Comparison of ENCODE assay signal across 7 mouse cellular contexts in genomic region chr7:126704121-126704980, GRCm38 (mm10). TPM values are rescaled to one million over a fixed set of nuclear protein-coding genes. Genes with fewer than 3 reads are reported as not detected.
DNase-seq lines count a peak whose midpoint lies in the region; ATAC-seq lines count a peak whose summit lies in the region.

No protein-coding gene starts in this region.

- H3K4me3 ChIP-seq in intestine, embryonic 16.5 days (ENCODE audit: low read length), result peak overlapping the region; percentile 41
- peak overlapping the region; percentile 60 for H3K4me3 ChIP-seq in limb, embryonic 12.5 days (replicated peaks)
- peak overlapping the region; percentile 77 for H3K4me3 ChIP-seq in midbrain, embryonic 13.5 days (replicated peaks)

- no peaks in the 10 kb centered on the region for H3K9me3 ChIP-seq in intestine, embryonic 16.5 days (ENCODE audit: control insufficient read depth, low read length)
- H3K9me3 ChIP-seq in limb, embryonic 12.5 days, result 0 out of 2 replicates have a peak, but pooled peaks cover 4% of the 10 kb centered on the region
- H3K9me3 ChIP-seq in midbrain, embryonic 13.5 days, result no peaks in the 10 kb centered on the region

- WGBS in intestine, embryonic 16.5 days, result 3% methylated on average over 39 of the region's 39 CpGs
- 1% methylated on average over 39 of the region's 39 CpGs for WGBS in limb, embryonic 12.5 days
- 2% methylated on average over 39 of the region's 39 CpGs for WGBS in midbrain, embryonic 13.5 days

- peak; percentile 57 for ATAC-seq in common myeloid progenitor, adult 5-6 weeks (replicated peaks; ENCODE audit: low read depth, poor library complexity, severe bottlenecking)
- ATAC-seq in intestine, embryonic 16.5 days, result peak; percentile 72
- ATAC-seq in limb, embryonic 12.5 days (ENCODE audit: insufficient number of reproducible peaks, insufficient read depth, low FRiP score, low TSS enrichment, low read depth), result 0 out of 2 replicates have a peak, but pooled peaks have one; percentile 56
- peak; percentile 87 for ATAC-seq in midbrain, embryonic 13.5 days

- H3K9ac ChIP-seq in intestine, embryonic 16.5 days (ENCODE audit: low read depth, low read length), result peak overlapping the region; percentile 56
- H3K9ac ChIP-seq in limb, embryonic 12.5 days (replicated peaks), result peak overlapping the region; percentile 65
- H3K9ac ChIP-seq in midbrain, embryonic 13.5 days (replicated peaks), result peak overlapping the region; percentile 93

- H3K27ac ChIP-seq in intestine, embryonic 16.5 days (ENCODE audit: low read length), result no peak overlapping the region
- H3K27ac ChIP-seq in limb, embryonic 12.5 days, result no peak overlapping the region
- peak overlapping the region; percentile 88 for H3K27ac ChIP-seq in midbrain, embryonic 13.5 days

- peak overlapping the region; percentile 61 for H3K4me2 ChIP-seq in intestine, embryonic 16.5 days (ENCODE audit: low read depth, low read length)
- H3K4me2 ChIP-seq in limb, embryonic 12.5 days, result peak overlapping the region; percentile 99
- peak overlapping the region; percentile 77 for H3K4me2 ChIP-seq in midbrain, embryonic 13.5 days (replicated peaks)

- DNase-seq in adrenal gland, adult 2 months, result peak; percentile 78
- peak; percentile 77 for DNase-seq in gastrocnemius, postnatal 25 days
- DNase-seq in spleen, adult 12 weeks (ENCODE audit: low spot score), result peak; percentile 71

- H3K4me1 ChIP-seq in intestine, embryonic 16.5 days (ENCODE audit: control insufficient read depth, insufficient read depth, low read length), result peaks cover 17% of the 10 kb centered on the region
- peaks cover 25% of the 10 kb centered on the region for H3K4me1 ChIP-seq in limb, embryonic 12.5 days (replicated peaks)
- peaks cover 49% of the 10 kb centered on the region for H3K4me1 ChIP-seq in midbrain, embryonic 13.5 days (replicated peaks)

- H3K27me3 ChIP-seq in intestine, embryonic 16.5 days (replicated peaks; ENCODE audit: control insufficient read depth, insufficient read depth, low read length), result peaks cover 11% of the 10 kb centered on the region; the same call in 1 of the 2 replicates
- peaks cover 37% of the 10 kb centered on the region for H3K27me3 ChIP-seq in limb, embryonic 12.5 days
- peaks cover 7% of the 10 kb centered on the region; the same call in 1 of the 2 replicates for H3K27me3 ChIP-seq in midbrain, embryonic 13.5 days

- no peaks in the 10 kb centered on the region for H3K36me3 ChIP-seq in intestine, embryonic 16.5 days (ENCODE audit: control insufficient read depth, insufficient read depth, low read length)
- H3K36me3 ChIP-seq in limb, embryonic 12.5 days, result peaks cover 2% of the 10 kb centered on the region; the same call in 1 of the 2 replicates
- peaks cover 13% of the 10 kb centered on the region for H3K36me3 ChIP-seq in midbrain, embryonic 13.5 days

RNA-seq across cellular contexts. Expression of gene Coro1a, which starts 3.2 kb away (rescaled TPM):
- total RNA-seq in adrenal gland, adult 2 months (2021), result 10 to 100 TPM; 11.6 to 24.3 TPM
- polyA plus RNA-seq in adrenal gland, adult 2 months (2012; rRNA removed), result 49.5 and 67.1 TPM in 2 replicates
- total RNA-seq in common myeloid progenitor, adult 5-6 weeks (2017), result 301 and 302 TPM in 2 replicates
- 1 to 10 TPM; 2.1 to 3.3 TPM for total RNA-seq in gastrocnemius, postnatal 25 days (2021)
- 38.0 and 38.7 TPM in 2 replicates for polyA plus RNA-seq in intestine, embryonic 16.5 days (2015; fragmentation: Nextera tagmentation; extraction: Ambion mirVana)
- 36.6 and 39.1 TPM in 2 replicates for polyA plus RNA-seq in limb, embryonic 12.5 days (2016; fragmentation: Nextera tagmentation; extraction: Ambion mirVana)
- 96.3 and 101 TPM in 2 replicates for polyA plus RNA-seq in midbrain, embryonic 13.5 days (2015; fragmentation: Nextera tagmentation; extraction: Ambion mirVana)

RNA-seq across cellular contexts. Expression of gene Slx1b, which starts 8.8 kb away (rescaled TPM):
- 10 to 100 TPM; 11.3 to 13.5 TPM for total RNA-seq in adrenal gland, adult 2 months (2021)
- polyA plus RNA-seq in adrenal gland, adult 2 months (2012; rRNA removed), result 35.0 and 35.7 TPM in 2 replicates
- total RNA-seq in common myeloid progenitor, adult 5-6 weeks (2017), result 3.4 and 6.0 TPM in 2 replicates
- total RNA-seq in gastrocnemius, postnatal 25 days (2021), result 1 to 10 TPM; 2.7 to 3.3 TPM
- 8.3 and 8.9 TPM in 2 replicates for polyA plus RNA-seq in intestine, embryonic 16.5 days (2015; fragmentation: Nextera tagmentation; extraction: Ambion mirVana)
- 14.5 and 14.7 TPM in 2 replicates for polyA plus RNA-seq in limb, embryonic 12.5 days (2016; fragmentation: Nextera tagmentation; extraction: Ambion mirVana)
- polyA plus RNA-seq in midbrain, embryonic 13.5 days (2015; fragmentation: Nextera tagmentation; extraction: Ambion mirVana), result 21.0 and 21.1 TPM in 2 replicates

RNA-seq across cellular contexts. Expression of gene Bola2, which starts 9.2 kb away (rescaled TPM):
- total RNA-seq in adrenal gland, adult 2 months (2021), result 100 to 1,000 TPM; 101 to 104 TPM
- 44.1 and 48.7 TPM in 2 replicates for polyA plus RNA-seq in adrenal gland, adult 2 months (2012; rRNA removed)
- total RNA-seq in common myeloid progenitor, adult 5-6 weeks (2017), result 119 and 144 TPM in 2 replicates
- total RNA-seq in gastrocnemius, postnatal 25 days (2021), result 10 to 100 TPM; 33.1 to 37.0 TPM
- polyA plus RNA-seq in intestine, embryonic 16.5 days (2015; fragmentation: Nextera tagmentation; extraction: Ambion mirVana), result 111 and 112 TPM in 2 replicates
- polyA plus RNA-seq in limb, embryonic 12.5 days (2016; fragmentation: Nextera tagmentation; extraction: Ambion mirVana), result 145 and 156 TPM in 2 replicates
- polyA plus RNA-seq in midbrain, embryonic 13.5 days (2015; fragmentation: Nextera tagmentation; extraction: Ambion mirVana), result 141 and 158 TPM in 2 replicates

RNA-seq across cellular contexts. Expression of gene Sult1a1, which starts 28.1 kb away (rescaled TPM):
- total RNA-seq in adrenal gland, adult 2 months (2021), result 10 to 100 TPM; 48.1 to 52.7 TPM
- 29.3 and 34.3 TPM in 2 replicates for polyA plus RNA-seq in adrenal gland, adult 2 months (2012; rRNA removed)
- total RNA-seq in common myeloid progenitor, adult 5-6 weeks (2017), result 0.37 TPM in 1 of 2 replicates, not detected in the other
- total RNA-seq in gastrocnemius, postnatal 25 days (2021), result 10 to 100 TPM; 12.3 to 22.9 TPM
- 7.5 and 7.6 TPM in 2 replicates for polyA plus RNA-seq in intestine, embryonic 16.5 days (2015; fragmentation: Nextera tagmentation; extraction: Ambion mirVana)
- 0.83 and 1.2 TPM in 2 replicates for polyA plus RNA-seq in limb, embryonic 12.5 days (2016; fragmentation: Nextera tagmentation; extraction: Ambion mirVana)
- 0.93 and 1.9 TPM in 2 replicates for polyA plus RNA-seq in midbrain, embryonic 13.5 days (2015; fragmentation: Nextera tagmentation; extraction: Ambion mirVana)

RNA-seq across cellular contexts. Expression of gene Mapk3, which starts 55.0 kb away (rescaled TPM):
- total RNA-seq in adrenal gland, adult 2 months (2021), result 100 to 1,000 TPM; 139 to 169 TPM
- polyA plus RNA-seq in adrenal gland, adult 2 months (2012; rRNA removed), result 242 and 299 TPM in 2 replicates
- 23.0 and 28.2 TPM in 2 replicates for total RNA-seq in common myeloid progenitor, adult 5-6 weeks (2017)
- total RNA-seq in gastrocnemius, postnatal 25 days (2021), result 10 to 100 TPM; 21.4 to 23.8 TPM
- 122 and 126 TPM in 2 replicates for polyA plus RNA-seq in intestine, embryonic 16.5 days (2015; fragmentation: Nextera tagmentation; extraction: Ambion mirVana)
- polyA plus RNA-seq in limb, embryonic 12.5 days (2016; fragmentation: Nextera tagmentation; extraction: Ambion mirVana), result 36.4 and 38.5 TPM in 2 replicates
- 78.8 and 80.7 TPM in 2 replicates for polyA plus RNA-seq in midbrain, embryonic 13.5 days (2015; fragmentation: Nextera tagmentation; extraction: Ambion mirVana)
